Mouse (Mus musculus) ovary, postnatal 36 days (tissue): ENCODE measurements around the gene Ip6k1.

Source experiments
- DNase-seq: peaks from one replicate; pipeline ENCODE4 v3.0.0; 2022; ENCODE audit warnings: low spot score, mixed read lengths

The Ip6k1 gene

DNA sequence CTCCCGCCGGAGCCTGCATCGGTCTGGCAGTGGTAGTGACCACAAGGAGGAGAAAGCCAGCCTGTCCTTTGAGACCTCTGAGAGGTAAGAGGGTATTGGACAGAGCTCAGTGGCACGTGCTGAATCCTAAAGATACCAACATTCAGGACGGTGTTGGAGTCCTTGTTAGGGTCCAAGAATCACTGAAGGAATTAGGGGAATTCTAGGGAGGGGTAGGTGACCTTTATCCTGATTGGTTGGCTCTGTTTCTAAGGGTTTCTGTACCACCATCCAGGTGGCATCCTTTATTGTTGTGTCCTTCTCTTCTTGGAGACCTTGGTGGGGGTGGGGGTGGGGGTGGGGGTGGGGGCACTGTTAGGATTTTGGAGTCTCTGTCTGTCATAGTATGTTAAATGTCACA is 29.8 kb downstream of the Ip6k1 start:
- no peak for DNase-seq

- DNase-seq, result no peak
Measured at GRCm38 (mm10) chr9:108035331-108036156, 33.2 kb downstream of the Ip6k1 start.

DNA sequence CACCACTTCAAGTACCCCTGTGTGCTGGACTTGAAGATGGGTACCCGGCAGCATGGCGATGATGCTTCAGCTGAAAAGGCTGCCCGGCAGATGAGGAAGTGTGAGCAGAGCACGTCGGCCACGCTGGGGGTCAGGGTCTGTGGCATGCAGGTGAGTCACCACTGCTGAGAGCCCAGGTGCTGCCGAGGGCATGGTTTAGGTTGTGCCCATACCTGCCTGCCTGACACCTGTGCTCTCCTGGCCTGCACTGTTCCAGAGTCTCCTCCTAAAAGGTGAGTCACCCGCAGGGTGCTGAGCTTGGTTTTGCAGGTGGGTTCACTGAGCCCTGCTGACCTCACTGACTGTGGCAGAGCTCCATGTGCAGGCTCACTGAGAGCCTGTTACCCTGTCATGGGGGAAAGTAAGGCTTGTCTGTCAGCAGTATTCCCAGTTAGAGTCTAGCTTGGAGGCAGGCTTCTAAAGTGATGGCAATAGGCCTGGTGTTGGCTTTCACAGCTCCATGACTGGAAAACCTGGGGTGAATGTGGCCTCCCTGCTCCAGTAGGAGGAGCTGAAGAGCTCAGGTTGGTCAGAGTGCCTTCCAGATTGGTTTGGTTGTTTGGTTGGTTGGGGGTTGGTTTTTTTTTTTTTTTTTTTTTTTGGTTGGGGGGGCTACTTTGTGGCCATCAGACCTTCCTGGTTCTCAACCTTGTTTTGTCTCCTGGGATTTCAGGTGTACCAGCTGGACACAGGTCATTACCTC is 42.6 kb downstream of the Ip6k1 start:
- DNase-seq, result no peak

DNA sequence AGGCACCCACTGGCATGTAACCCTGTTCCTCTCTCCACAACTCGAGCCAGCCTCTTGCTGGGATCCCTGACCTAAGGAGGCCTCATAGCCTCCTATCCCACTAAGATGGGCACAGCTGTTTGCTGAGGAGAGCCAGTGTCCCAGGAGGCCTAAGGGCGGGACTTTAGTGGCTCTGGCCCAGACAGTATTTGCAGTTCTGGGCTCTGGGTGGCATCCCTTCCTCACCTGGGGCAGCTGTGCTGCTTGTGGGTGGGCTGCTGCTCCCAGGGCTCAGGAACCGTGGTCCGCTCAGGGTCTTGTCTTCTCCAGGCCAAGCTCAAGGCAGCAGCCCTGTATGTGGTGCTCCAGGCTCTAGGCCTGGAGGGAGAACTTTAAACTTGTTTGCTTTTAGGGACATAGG is 44.3 kb downstream of the Ip6k1 start:
- DNase-seq, result no peak

DNA sequence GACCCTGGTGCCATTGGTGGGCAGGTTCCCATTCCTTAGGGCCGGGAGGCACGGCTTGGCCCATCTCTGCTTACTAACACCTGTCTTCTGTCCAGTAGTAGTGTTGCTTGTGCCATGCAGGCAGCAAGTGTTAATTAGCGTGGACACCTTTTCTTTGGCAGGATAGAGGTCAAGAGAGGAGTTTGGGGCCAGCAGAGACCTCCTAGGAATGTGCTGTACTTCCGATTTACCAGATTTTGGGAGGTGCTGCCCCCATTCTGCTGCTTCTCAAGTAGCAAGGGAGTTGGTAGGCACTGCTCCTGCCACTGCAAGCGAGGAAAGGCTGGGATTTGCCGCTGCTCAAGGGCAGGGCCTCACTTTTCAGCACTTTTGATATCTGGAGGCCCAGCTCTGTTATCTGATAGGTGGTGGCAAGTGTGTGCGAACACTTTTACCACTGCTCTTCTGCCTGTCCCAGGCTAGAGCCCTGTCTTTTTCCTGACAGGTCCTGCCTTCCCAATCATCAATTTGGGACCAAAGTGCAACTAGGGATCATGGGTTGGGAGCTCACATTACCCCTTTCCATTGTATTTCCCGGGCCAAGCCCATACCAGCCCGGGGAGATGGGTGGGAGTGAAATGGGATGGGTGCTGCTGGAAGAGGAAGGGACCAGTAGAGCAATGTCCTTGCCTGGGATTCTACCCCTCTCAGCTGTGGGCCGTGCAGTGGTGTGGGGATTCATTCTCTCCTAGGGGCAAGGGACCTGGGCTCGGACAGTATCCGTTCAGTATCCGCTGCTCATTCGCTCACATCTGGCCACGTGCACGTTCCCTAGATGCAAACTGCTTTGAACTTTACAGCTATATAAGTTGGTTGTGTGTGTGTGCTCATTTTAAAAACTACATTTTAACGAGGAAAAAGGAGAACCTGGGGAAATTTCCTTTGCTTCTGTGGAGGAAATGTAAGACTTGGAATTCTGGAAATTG is 45.6 kb downstream of the Ip6k1 start:
- no peak for DNase-seq

DNA sequence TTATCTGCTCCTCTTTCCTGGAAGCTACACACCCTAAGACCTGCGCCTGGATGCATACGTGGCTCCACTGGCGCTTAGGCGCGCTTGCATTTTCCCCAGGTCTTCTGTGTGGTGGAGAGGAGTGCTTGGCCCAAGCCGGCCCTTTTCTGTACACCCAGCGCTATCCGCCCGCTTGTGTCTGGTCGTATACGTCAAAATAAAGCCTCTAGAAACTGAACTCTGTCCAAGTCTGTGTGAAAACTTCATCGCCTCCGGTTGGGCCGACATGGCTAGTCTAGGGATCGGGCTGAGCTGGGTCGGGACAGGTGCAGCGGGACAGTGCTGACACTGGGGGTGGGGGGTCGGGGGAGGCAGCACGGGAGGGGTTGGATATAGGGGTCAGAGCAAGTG is 46.3 kb downstream of the Ip6k1 start:
- DNase-seq, result no peak

DNA sequence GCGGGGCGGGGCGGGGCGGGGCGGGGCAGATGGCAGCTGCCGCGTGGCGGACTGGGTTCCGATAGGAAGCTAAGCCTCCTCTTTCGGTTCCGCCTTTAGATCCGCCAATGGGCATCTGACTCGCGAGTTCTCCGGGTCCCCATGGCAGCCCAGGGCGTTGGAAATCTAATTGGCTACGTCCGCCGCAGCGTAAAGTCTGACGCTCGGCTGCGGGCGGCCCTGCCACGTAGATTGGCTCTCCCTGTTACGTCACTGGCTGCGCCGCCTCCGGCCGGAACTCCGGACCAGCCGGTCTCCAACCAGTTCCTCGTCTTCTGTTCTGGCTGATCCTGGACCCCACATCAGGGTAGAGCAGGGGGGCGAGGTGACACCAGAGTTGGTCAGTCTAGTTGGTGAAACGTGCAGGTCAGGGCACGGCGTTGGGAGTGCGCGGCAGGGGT is 46.7 kb downstream of the Ip6k1 start, which contains the start of gene Gmppb:
Gene Gmppb (plus strand): TSS at position 227 of the 440 bp plus-strand sequence.
- peak; percentile 95 for DNase-seq

GRCm38 (mm10) chr9:108049561-108050251 is 47.4 kb downstream of the Ip6k1 start:
- no peak for DNase-seq

- no peak for DNase-seq
Measured at GRCm38 (mm10) chr9:108051184-108051930, 49.1 kb downstream of the Ip6k1 start.

DNA sequence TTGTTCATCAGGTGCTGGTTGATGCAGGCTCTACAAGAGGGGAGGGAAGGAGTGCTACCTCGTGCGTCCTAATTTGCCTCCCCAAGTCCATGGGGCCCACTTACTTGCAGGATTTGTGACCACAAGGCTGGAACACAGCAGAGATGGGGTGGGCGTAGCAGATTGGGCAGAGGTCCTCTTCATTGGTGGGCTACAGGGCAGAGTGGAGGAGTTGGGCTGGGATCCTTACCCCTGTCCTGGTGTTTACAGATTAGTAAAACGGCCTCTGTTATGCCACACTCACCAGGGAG is 49.6 kb downstream of the Ip6k1 start:
- DNase-seq, result no peak

- no peak for DNase-seq
Measured at GRCm38 (mm10) chr9:108052411-108052810, 50.1 kb downstream of the Ip6k1 start.

- DNase-seq, result peak; percentile 94
Measured at GRCm38 (mm10) chr9:108052885-108053664, 50.8 kb downstream of the Ip6k1 start, which contains the start of gene Amigo3. TSS of gene Amigo3 (plus strand) at chr9:108053159.

DNA sequence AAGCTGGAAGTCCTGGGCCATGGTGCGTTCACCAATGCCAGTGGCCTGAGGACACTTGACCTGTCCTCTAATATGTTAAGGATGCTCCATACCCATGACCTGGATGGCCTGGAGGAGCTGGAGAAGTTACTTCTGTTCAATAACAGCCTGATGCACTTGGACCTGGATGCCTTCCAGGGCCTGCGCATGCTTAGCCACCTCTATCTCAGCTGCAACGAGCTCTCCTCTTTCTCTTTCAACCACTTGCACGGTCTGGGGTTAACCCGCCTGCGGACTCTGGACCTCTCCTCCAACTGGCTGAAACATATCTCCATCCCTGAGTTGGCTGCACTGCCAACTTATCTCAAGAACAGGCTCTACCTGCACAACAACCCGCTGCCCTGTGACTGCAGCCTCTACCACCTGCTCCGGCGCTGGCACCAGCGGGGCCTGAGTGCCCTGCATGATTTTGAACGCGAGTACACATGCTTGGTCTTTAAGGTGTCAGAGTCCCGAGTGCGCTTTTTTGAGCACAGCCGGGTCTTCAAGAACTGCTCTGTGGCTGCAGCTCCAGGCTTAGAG is 51.4 kb downstream of the Ip6k1 start:
- DNase-seq, result no peak

- DNase-seq, result peak; percentile 2
Measured at GRCm38 (mm10) chr9:108054331-108055040, 52.2 kb downstream of the Ip6k1 start.

DNA sequence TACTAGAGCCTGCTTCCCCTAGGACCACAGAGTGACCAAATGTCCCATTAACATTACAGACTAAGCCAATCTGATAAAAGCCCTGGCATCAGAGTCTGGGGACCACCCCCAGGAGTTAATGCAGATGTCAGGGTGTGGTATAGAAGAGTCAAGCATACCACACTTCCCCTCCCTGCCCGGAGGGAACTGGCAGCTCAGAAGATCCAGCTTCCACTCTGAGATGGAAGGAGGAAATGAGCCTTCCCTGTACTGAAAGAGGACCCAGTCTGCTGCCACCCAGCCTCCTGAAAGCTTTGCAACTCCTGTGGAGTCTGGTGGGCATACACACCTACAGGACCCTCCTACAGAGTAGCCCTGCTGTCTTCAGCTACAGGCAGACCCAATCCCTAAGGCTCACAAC is 52.8 kb downstream of the Ip6k1 start:
- DNase-seq, result no peak

DNA sequence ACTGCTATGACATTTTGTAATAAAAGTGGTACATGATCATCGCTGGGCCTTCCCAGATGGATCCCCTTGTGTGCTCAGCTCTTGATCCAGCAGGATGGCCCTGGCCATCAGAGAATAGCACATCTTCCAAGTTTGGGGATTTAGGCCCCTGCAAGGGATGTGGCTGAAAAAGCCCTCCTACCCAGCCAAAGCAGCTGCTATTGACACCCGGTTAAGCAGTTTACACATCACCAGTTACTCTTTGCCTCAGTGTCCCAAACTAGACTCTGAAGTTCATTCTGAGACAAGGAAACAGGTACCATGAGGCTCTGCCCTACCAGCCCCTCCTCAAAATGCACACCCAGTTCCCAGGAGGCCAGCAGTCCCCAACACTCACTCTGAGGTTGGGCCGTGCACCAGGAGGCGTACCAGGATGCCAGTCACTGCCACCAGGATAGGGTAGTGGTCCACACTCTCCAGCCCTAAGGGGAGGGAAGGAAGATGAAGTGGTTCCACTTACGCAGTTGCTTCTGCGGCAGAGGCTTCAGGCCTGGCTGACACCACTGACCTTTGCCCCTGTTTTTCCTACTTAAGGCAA is 53.4 kb downstream of the Ip6k1 start:
- DNase-seq, result no peak

GRCm38 (mm10) chr9:108056361-108057261 is 54.3 kb downstream of the Ip6k1 start:
- peak; percentile 5 for DNase-seq

DNA sequence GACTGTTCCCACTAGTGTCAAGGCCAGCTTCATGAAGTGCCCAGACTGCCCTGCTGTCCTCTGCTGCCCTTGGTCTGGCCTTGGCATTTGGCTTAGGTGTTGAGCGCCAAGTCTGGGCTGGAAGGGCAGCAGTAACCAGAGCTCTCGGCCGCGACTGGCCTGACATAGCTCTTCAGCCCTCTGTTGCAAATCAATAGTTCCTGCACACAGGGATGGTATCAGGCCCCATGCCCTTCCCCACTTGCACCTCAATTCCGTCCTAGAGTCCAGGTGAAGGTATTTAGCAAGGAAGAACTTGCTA is 54.9 kb downstream of the Ip6k1 start:
- DNase-seq, result peak; percentile 16
